8 mouse cellular contexts compared by ENCODE assay signal in genomic region chr2:84887411-84888271, GRCm38 (mm10). TPM values are rescaled to one million over a fixed set of nuclear protein-coding genes. Genes with fewer than 3 reads are reported as not detected.
DNase-seq lines count a peak whose midpoint lies in the region; ATAC-seq and TF ChIP-seq lines count a peak whose summit lies in the region.

No protein-coding gene starts in this region.

- intact Hi-C loops in left cerebral cortex, adult 2 months (cut with DNase I): loop anchor here (10.0 kb wide), 1 partner anchor 333 kb away; no protein-coding TSS in a partner anchor
- intact Hi-C loops in left cerebral cortex, postnatal 10 days (cut with DNase I): no loop called here

- H3K9ac ChIP-seq in lung, embryonic 15.5 days: 0 out of 2 replicates have a peak overlapping the region, but pooled peaks have one; percentile 24
- peak overlapping the region; percentile 50; the same call in 1 of the 2 replicates for H3K9ac ChIP-seq in neural tube, embryonic 15.5 days (replicated peaks)

- H3K4me1 ChIP-seq in bone marrow, adult 2 months (ENCODE audit: control insufficient read depth, insufficient read depth, low read length): peaks cover 2% of the 10 kb centered on the region; the same call in 1 of the 2 replicates
- H3K4me1 ChIP-seq in lung, embryonic 15.5 days: peaks cover 51% of the 10 kb centered on the region
- H3K4me1 ChIP-seq in neural tube, embryonic 15.5 days: peaks cover 51% of the 10 kb centered on the region

- H3K4me3 ChIP-seq in left cerebral cortex, adult 2 months: peak overlapping the region; percentile 46
- peak overlapping the region; percentile 21 for H3K4me3 ChIP-seq in bone marrow, adult 2 months (replicated peaks; ENCODE audit: control insufficient read depth, low read depth, low read length)
- peak overlapping the region; percentile 58 for H3K4me3 ChIP-seq in lung, embryonic 15.5 days
- peak overlapping the region; percentile 67 for H3K4me3 ChIP-seq in neural tube, embryonic 15.5 days (replicated peaks)

- peak overlapping the region; percentile 50; the same call in 1 of the 2 replicates for H3K27ac ChIP-seq in left cerebral cortex, adult 2 months
- no peak overlapping the region for H3K27ac ChIP-seq in bone marrow, adult 2 months (ENCODE audit: control insufficient read depth, insufficient read depth, low read depth, low read length, poor library complexity)
- no peak overlapping the region for H3K27ac ChIP-seq in lung, embryonic 15.5 days
- no peak overlapping the region for H3K27ac ChIP-seq in neural tube, embryonic 15.5 days (replicated peaks)

- no peaks in the 10 kb centered on the region for H3K9me3 ChIP-seq in lung, embryonic 15.5 days
- H3K9me3 ChIP-seq in neural tube, embryonic 15.5 days (replicated peaks): no peaks in the 10 kb centered on the region

- H3K36me3 ChIP-seq in lung, embryonic 15.5 days: no peaks in the 10 kb centered on the region
- H3K36me3 ChIP-seq in neural tube, embryonic 15.5 days: no peaks in the 10 kb centered on the region

- peak in 1 of 2 experiments; percentile 54 for DNase-seq in left cerebral cortex, adult 2 months (ENCODE audit: extremely low spot score in 1 of 2, low spot score in 2 of 2)
- DNase-seq in left cerebral cortex, postnatal 10 days (ENCODE audit: extremely low spot score in 1 of 2, low spot score in 2 of 2): no peak
- peak; percentile 43 for DNase-seq in heart, adult 8-10 months (ENCODE audit: low spot score)
- DNase-seq in kidney, adult 8-10 months: peak; percentile 30 to 34
- DNase-seq in ovary, postnatal 14 days (ENCODE audit: low spot score): no peak

- H3K27me3 ChIP-seq in lung, embryonic 15.5 days: peaks cover 71% of the 10 kb centered on the region
- peaks cover 77% of the 10 kb centered on the region for H3K27me3 ChIP-seq in neural tube, embryonic 15.5 days (replicated peaks)

- under 1% methylated on average over 58 of the region's 58 CpGs for WGBS in bone marrow, adult 2 months
- WGBS in lung, embryonic 15.5 days: under 1% methylated on average over 58 of the region's 58 CpGs
- WGBS in neural tube, embryonic 15.5 days: under 1% methylated on average over 58 of the region's 58 CpGs

- peak; percentile 4; the same call in 1 of the 2 replicates for ATAC-seq in lung, embryonic 15.5 days (ENCODE audit: borderline replicate concordance, extremely low read depth, low FRiP score, low TSS enrichment)
- ATAC-seq in neural tube, embryonic 15.5 days (ENCODE audit: low FRiP score): peak; percentile 23

- TF ChIP-seq POLR2A in bone marrow, adult 2 months (IDR thresholded peaks at IDR 0.05; ENCODE audit: borderline replicate concordance, control insufficient read depth, low read depth, low read length): no peak

- H3K4me2 ChIP-seq in lung, embryonic 15.5 days: peak overlapping the region; percentile 84
- H3K4me2 ChIP-seq in neural tube, embryonic 15.5 days: peak overlapping the region; percentile 81

- TF ChIP-seq CTCF in left cerebral cortex, adult 2 months (IDR thresholded peaks at IDR 0.05): peak; percentile 35
- no peak for TF ChIP-seq CTCF in bone marrow, adult 2 months (IDR thresholded peaks at IDR 0.05; ENCODE audit: control insufficient read depth, insufficient read depth, low read length)

RNA-seq across cellular contexts. Expression of gene Rtn4rl2, which starts 1.1 kb away (rescaled TPM):
- total RNA-seq in left cerebral cortex, adult 2 months (2021): 100 to 1,000 TPM in 1 of 2 experiments, 10 to 100 TPM in 1; 99.5 to 113 TPM
- 10 to 100 TPM; 82.1 to 83.8 TPM for total RNA-seq in left cerebral cortex, postnatal 10 days (2021)
- not detected in 2 replicates for polyA plus RNA-seq in bone marrow, adult 2 months (2011; ENCODE audit: insufficient read depth, insufficient read length, low replicate concordance, missing spikeins)
- total RNA-seq in heart, adult 8-10 months (2022): 1 to 10 TPM; 1.6 to 3.9 (median 2.3) TPM
- polyA plus RNA-seq in lung, embryonic 15.5 days (2015; fragmentation: Nextera tagmentation; extraction: Ambion mirVana): 0.70 and 0.79 TPM in 2 replicates
- 3.6 and 3.9 TPM in 2 replicates for polyA plus RNA-seq in neural tube, embryonic 15.5 days (2015; fragmentation: Nextera tagmentation; extraction: Ambion mirVana)

RNA-seq across cellular contexts. Expression of gene Slc43a3, which starts 48.7 kb away (rescaled TPM):
- under 1 TPM in 1 of 2 experiments, not detected in 1; 0.14 TPM for total RNA-seq in left cerebral cortex, adult 2 months (2021)
- 1 to 10 TPM; 1.8 to 2.0 TPM for total RNA-seq in left cerebral cortex, postnatal 10 days (2021)
- 80.0 and 90.6 TPM in 2 replicates for polyA plus RNA-seq in bone marrow, adult 2 months (2011; ENCODE audit: insufficient read depth, insufficient read length, low replicate concordance, missing spikeins)
- 10 to 100 TPM; 60.6 to 71.4 (median 66.2) TPM for total RNA-seq in heart, adult 8-10 months (2022)
- polyA plus RNA-seq in lung, embryonic 15.5 days (2015; fragmentation: Nextera tagmentation; extraction: Ambion mirVana): 78.5 and 89.7 TPM in 2 replicates
- polyA plus RNA-seq in neural tube, embryonic 15.5 days (2015; fragmentation: Nextera tagmentation; extraction: Ambion mirVana): 5.7 and 15.2 TPM in 2 replicates

RNA-seq across cellular contexts. Expression of gene Slc43a1, which starts 49.0 kb away (rescaled TPM):
- total RNA-seq in left cerebral cortex, adult 2 months (2021): under 1 TPM; 0.27 to 0.30 TPM
- under 1 TPM; 0.34 to 0.43 TPM for total RNA-seq in left cerebral cortex, postnatal 10 days (2021)
- 142 and 195 TPM in 2 replicates for polyA plus RNA-seq in bone marrow, adult 2 months (2011; ENCODE audit: insufficient read depth, insufficient read length, low replicate concordance, missing spikeins)
- 1 to 10 TPM; 1.6 to 2.8 (median 2.2) TPM for total RNA-seq in heart, adult 8-10 months (2022)
- 15.1 and 15.9 TPM in 2 replicates for polyA plus RNA-seq in lung, embryonic 15.5 days (2015; fragmentation: Nextera tagmentation; extraction: Ambion mirVana)
- 1.3 and 5.0 TPM in 2 replicates for polyA plus RNA-seq in neural tube, embryonic 15.5 days (2015; fragmentation: Nextera tagmentation; extraction: Ambion mirVana)

Comparison
In these comparisons a context has a peak if more than half of its experiments do, and no peak if none do; other contexts are left out.
1. DNase-seq: peak in heart, adult 8-10 months (single experiment) and kidney, adult 8-10 months (2 of 2); none in left cerebral cortex, postnatal 10 days (0 of 2) and ovary, postnatal 14 days (single experiment).
2. RNA of gene Rtn4rl2, which starts 1.1 kb away (total RNA-seq): 99.5 to 113 TPM in left cerebral cortex, adult 2 months and 82.1 to 83.8 TPM in left cerebral cortex, postnatal 10 days; 1.6 to 3.9 TPM in heart, adult 8-10 months; every median in the first group is over 10 times any median in the second.
3. RNA of gene Slc43a3, which starts 48.7 kb away (total RNA-seq): 60.6 to 71.4 TPM in heart, adult 8-10 months; 1.8 to 2.0 TPM in left cerebral cortex, postnatal 10 days and 0.14 TPM in left cerebral cortex, adult 2 months; every median in the first group is over 10 times any median in the second.
4. Peak in every context shown above with its lines, with median percentiles within 50 percentile points of each other: H3K4me3 ChIP-seq.